Mouse (Mus musculus) olfactory bulb, adult 2 months (tissue): ENCODE results near the gene Gramd1c. TPM values are rescaled to one million over a fixed set of nuclear protein-coding genes. Genes with fewer than 3 reads are reported as not detected.

Experiments
- H3K27ac ChIP-seq: fragments of 200-500 bp; 2 replicates; pipeline ENCODE4 v1.5.1; 2012; ENCODE audit warnings: low read depth, low read length; ENCODE audit not compliant: insufficient read depth
- H3K4me1 ChIP-seq: fragments of 200-500 bp; 2 replicates; pipeline ENCODE4 v1.6.1; 2012; ENCODE audit warnings: low read length; ENCODE audit not compliant: control insufficient read depth, insufficient read depth
- H3K4me3 ChIP-seq: fragments of 200-500 bp; 2 replicates; pipeline ENCODE4 v1.5.1; 2012; ENCODE audit warnings: mild to moderate bottlenecking, low read depth, low read length, moderate library complexity; ENCODE audit not compliant: insufficient read depth
- CTCF ChIP-seq: fragments of 200-500 bp; IDR thresholded peaks from 2 replicates; pipeline ENCODE4 v1.5.1; 2012; ENCODE audit warnings: low read depth, mild to moderate bottlenecking, low read length, moderate library complexity; ENCODE audit not compliant: insufficient read depth
- POLR2A ChIP-seq: fragments of 200-500 bp; IDR thresholded peaks from 2 replicates; pipeline ENCODE4 v1.6.1; 2012; ENCODE audit warnings: mild to moderate bottlenecking, low read depth, low read length, moderate library complexity; ENCODE audit not compliant: insufficient read depth
- WGBS: fragments of 180-500 bp; shearing (Covaris S2); methylation state at CpG from one replicate; pipeline ENCODE4 v1.1.7; 2018; 5-methylcytosine and 5-hydroxymethylcytosine counted together
- polyA plus RNA-seq: library from polyadenylated mRNA; stranded (reverse); fragments of >200 nt; gene quantifications from 2 replicates; pipeline ENCODE4 v1.2.4, GENCODE M21; 2012; ENCODE audit warnings: low replicate concordance; ENCODE audit not compliant: missing spikeins, insufficient read depth, insufficient read length

Gramd1c gene
- polyA plus RNA-seq, result not detected in 2 replicates

DNA sequence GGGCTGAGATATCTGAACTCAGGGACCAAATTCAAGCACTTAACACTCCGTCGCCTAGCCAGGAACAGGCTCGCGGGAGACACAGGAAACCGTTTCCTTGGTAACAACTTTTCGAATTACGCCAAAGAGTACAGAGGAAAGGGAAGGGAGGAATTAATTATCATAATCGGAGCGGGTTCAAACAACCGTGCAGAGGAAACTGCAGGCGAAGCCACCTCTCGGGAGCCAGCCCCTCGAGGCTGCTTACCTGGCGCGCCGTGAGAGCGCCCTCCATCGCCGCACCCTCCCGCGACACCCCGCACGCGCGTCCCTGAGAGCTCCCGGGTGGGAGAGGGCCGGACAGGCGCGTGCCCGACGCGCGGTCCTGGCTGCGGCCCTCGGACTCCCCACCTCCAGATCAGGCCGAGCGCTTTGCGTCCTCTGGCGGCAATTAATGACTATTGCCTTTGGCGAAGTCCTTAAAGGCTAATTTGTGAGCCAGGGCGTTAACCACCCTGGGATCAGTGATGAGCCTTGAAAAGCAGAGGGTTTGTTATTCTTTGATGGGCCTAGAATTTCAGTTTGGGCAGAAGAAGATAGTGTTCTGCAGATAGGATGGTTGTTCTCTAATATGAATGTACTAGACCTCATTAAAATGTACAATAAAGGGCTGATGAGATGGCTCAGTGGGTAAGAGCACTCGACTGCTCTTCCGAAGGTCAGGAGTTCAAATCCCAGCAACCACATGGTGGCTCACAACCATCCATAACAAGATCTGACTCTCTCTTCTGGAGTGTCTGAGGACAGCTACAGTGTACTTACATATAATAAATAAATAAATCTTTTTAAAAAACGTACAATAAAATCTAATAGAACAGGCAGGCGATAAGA, at the start of gene Gramd1c:
Gramd1c (minus strand) TSS at position 321 of the 870 bp plus-strand sequence.
- 0 out of 2 replicates have a peak, but pooled peaks have one; percentile 33 for TF ChIP-seq CTCF
- no peak for TF ChIP-seq POLR2A
- Histone ChIP-seq H3K4me1 (0 out of 2 replicates have a peak, but pooled peaks cover 3% of the 10 kb centered on the region), H3K27ac (no peak within 1 kb of the TSS), H3K4me3 (peak within 1 kb of the TSS; percentile 65)
- WGBS, result 6% methylated on average over 45 of the region's 45 CpGs

DNA sequence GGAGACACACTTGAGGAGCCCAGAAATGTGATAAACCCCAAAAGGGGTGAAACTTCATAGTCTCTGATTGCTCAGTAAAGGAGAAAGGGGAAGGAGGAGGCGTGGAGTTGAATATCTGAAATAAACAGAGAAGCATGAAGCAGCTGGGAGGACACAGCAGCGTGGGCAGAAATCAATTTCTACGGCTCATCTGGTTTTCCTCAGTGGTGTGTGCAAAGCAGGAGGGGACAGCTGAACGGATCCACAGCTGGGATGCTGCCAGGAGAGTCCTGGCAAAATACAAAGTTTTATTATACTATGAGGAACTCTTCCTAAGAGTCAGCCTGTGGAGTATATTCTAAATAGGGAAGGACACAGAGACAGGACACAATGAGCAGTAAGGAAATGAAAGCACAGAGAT, 45.9 kb upstream of the Gramd1c start:
- Histone ChIP-seq H3K4me3 (no peak overlapping the region), H3K4me1 (peaks cover 2% of the 10 kb centered on the region; the same call in 1 of the 2 replicates), H3K27ac (no peak overlapping the region)
- 50% methylated on average over 4 of the region's 4 CpGs for WGBS
- TF ChIP-seq CTCF (no peak), POLR2A (no peak)

- WGBS, result 87% methylated on average over 2 of the region's 2 CpGs
- Histone ChIP-seq H3K4me1 (peaks cover 2% of the 10 kb centered on the region; the same call in 1 of the 2 replicates), H3K4me3 (no peak overlapping the region), H3K27ac (no peak overlapping the region)
- TF ChIP-seq POLR2A, result no peak
- TF ChIP-seq CTCF, result no peak
Observed at GRCm38 (mm10) chr16:44105211-44105610, 42.1 kb upstream of the Gramd1c start.

DNA sequence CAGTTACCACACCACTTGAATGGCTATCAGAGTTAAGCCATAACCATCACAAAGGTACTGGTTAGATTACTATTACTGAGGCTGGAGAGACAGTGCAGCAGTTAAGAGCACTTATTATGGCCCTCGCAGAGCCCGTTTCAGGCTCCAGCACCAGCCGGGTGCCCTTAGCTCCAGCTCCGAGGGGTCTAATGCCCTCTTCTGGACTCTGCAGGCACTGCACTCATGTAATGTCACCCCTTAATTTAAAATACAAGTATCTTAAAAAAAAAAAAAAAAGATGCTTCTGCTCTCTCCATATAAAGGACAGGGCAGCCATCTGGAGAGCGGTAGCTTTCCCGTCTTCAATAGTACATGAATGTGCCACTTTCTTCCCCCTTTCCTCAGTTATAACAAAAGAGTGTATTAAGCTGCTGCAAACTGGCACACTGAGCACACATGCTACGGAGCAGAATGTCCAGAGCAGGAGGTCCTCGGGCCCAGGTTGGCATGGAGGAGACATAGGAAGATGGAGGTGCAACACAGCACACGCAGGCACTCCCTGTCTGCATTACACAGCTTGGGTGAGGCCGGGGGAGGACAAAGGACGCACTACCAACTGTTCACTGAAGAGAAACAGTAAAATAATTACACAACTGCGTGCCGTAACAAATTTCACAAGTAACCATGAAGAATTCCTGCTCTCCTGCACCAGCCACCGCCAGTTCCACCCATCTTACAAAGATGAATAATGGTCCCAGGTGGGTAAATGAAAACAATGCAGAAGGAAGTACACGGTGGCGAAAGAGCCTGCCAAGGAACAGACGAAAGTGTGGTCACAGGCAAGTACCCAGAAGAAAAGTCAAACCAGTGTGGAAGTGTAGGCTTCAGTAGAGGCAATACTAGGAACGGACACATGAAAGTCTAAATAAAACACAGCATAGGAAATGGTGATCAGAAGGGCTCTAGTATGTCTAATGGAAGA, 40.9 kb upstream of the Gramd1c start:
- Histone ChIP-seq H3K27ac (no peak overlapping the region), H3K4me1 (no peaks in the 10 kb centered on the region), H3K4me3 (no peak overlapping the region)
- WGBS, result 90% methylated on average over 18 of the region's 18 CpGs
- no peak for TF ChIP-seq POLR2A
- TF ChIP-seq CTCF, result no peak

- 86% methylated on average over 2 of the region's 2 CpGs for WGBS
- Histone ChIP-seq H3K4me3 (no peak overlapping the region), H3K4me1 (no peaks in the 10 kb centered on the region), H3K27ac (no peak overlapping the region)
- TF ChIP-seq CTCF, result no peak
- no peak for TF ChIP-seq POLR2A
Observed at GRCm38 (mm10) chr16:44102925-44103324, 39.8 kb upstream of the Gramd1c start.

- H3K27ac ChIP-seq, result no peak overlapping the region
- WGBS, result 84% methylated on average over 12 of the region's 12 CpGs
- H3K4me3 ChIP-seq, result no peak overlapping the region
- no peaks in the 10 kb centered on the region for H3K4me1 ChIP-seq
- TF ChIP-seq CTCF, result no peak
- TF ChIP-seq POLR2A, result no peak
Observed at GRCm38 (mm10) chr16:44101181-44101710, 38.1 kb upstream of the Gramd1c start.

- Histone ChIP-seq H3K4me1 (no peaks in the 10 kb centered on the region), H3K27ac (no peak overlapping the region), H3K4me3 (no peak overlapping the region)
- no peak for TF ChIP-seq POLR2A
- TF ChIP-seq CTCF, result no peak
- WGBS, result 95% methylated on average over 7 of the region's 7 CpGs
Observed at GRCm38 (mm10) chr16:44099377-44099776, 36.2 kb upstream of the Gramd1c start.

- 78% methylated on average over 2 of the region's 2 CpGs for WGBS
- Histone ChIP-seq H3K27ac (no peak overlapping the region), H3K4me1 (no peaks in the 10 kb centered on the region), H3K4me3 (no peak overlapping the region)
- no peak for TF ChIP-seq POLR2A
- TF ChIP-seq CTCF, result no peak
Observed at GRCm38 (mm10) chr16:44087650-44088049, 24.5 kb upstream of the Gramd1c start.
